Mouse (Mus musculus): Measurements from ENCODE around the gene Scaf4.
"Not testable (repeated sequence)": the region's sequence is repeated elsewhere in the genome, so short reads cannot be mapped to it uniquely, and the experiment has no call there.

Gene Scaf4

DNA sequence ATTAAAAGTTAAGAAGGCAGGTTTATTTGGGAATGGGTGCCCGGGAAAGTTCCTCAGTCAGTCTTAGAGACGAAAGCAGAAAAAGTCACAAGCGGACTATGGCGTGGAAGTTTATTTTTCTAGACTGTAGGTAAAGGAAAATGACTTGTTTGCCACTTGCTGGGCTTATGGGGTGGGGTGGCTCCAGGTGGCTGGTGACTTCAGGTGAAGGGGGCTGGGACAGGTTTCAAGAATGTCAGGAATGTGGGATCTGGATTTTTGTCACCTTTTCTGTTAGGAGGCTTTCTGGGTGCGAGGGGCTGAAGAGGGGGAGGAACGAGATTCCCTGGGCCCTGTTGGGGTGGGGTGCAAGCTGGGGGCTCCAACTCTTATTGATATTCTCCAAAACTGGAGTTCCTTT, 7.4 kb upstream of the Scaf4 start:
- DNase-seq (ENCODE audit: low spot score in 2 of 2), result no peak

DNA sequence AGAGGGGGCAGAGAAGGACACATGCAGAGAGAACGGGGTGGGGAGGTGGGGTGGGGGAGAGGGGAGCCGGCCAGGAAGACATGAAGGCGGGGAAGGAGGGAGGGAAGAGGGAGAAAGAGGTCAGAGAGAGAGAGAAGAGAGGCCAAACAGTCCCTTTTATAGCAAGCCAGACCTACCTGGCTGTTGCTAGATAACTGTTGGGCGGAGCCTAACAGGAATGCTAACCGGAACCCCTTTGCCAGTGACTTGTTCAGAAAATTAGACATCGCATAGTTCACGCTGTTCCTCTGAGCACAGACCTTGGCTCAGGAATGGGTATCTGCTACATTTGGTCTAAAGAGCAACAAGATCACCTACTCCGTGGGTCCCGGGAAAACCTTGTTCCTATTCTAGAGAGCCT, 6.7 kb upstream of the Scaf4 start:
- no peak for DNase-seq (ENCODE audit: low spot score in 2 of 2)

DNA sequence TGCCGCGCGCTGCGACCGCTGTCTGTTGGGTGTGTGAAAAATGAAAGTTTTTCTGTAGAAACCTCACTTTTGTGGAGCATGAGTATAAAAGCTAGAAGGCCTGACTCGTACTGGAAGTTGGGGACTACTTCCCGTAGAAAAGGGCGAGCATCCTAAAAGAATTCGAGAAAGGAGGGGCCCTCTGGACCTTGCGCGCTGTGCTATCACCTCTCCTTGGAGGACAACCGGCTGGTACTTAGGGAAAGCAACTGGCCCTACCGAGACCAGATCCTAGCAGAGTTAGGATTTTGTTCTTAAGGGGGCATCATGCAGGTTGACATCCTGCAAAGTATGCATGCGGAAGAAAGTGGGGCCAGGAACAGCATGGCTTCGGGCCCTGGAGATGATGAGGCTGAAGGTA, 613 bp upstream of the Scaf4 start:
- no peak for DNase-seq (ENCODE audit: low spot score in 2 of 2)

DNA sequence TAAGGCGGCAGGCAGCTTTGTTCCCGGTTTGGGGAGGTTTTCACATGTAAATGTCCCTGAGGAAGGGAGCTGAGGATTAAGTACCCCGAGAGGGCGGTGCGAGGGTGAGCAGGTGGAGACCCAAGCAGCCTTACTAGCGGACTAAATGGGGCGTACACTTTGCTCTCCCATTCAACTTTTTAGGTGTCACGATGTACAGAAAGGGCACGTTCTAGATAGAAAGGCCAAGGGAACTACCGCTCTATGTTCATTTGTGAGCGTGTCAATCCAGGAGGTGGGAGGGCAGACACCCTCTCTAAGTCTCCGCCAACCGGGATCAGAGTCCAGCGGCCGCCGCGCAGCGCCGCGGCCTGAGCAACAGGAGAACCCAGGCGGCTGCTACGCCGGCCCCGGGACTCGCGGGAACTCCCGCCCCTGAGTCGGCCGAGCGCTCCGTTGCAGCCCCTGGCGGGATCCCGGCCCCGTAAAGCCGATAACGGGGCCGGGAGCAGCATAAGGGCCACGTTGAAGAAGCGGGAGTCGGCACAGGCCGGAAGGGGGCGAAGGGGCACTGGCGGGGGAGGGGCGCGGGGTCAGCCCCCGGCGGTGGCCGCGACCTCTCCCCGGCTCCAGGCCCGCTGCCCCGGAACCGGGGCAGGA, 918 bp downstream of the Scaf4 start:
- DNase-seq (ENCODE audit: low spot score in 2 of 2), result peak in 1 of 2 experiments; percentile 23

DNA sequence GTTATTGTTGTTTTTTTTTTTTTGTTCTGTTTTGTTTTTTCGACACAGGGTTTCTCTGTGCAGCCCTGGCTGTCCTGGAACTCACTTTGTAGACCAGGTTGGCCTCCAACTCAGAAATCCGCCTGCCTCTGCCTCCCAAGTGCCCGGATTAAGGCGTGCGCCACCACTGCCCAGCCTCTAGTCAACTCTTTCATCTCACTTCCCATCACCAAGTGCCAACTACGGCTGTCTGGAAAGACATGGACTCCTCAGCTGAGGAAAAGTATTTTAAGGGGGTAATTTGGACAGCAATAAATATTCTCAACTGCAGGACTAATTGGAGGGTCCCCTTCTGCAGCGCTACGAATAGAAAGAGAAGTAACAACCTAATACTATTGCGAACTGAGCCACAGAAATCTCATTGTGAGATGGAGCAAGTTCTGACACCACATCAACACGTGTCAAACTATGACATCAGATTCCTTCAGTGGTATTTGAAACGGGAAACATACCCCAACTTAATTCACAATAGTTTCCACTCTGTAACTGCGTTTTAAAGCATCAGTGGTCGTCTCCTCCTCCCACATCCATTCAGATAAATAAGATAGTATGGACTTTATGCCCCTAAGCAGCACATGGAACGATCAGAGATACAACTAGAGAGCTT, 1.6 kb downstream of the Scaf4 start:
- DNase-seq (ENCODE audit: low spot score in 2 of 2), result no peak

DNA sequence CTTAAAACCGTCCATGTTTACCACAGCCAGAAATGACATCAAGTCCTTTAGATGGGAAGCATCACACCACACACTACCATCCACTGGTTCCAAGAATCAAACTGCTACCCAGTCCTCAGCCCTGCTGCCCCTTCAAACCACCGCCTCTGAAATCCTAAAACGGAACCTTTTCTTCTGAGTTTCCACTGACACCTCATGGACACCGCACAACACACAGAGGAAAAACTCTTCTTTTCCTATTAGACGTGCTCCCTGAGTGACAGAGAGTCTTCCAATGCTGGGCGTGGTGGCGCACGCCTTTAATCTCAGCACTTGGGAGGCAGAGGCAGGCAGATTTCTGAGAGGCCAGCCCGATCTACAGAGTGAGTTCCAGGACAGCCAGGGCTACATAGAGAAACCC, 2.9 kb downstream of the Scaf4 start:
- DNase-seq (ENCODE audit: low spot score in 2 of 2), result no peak

DNA sequence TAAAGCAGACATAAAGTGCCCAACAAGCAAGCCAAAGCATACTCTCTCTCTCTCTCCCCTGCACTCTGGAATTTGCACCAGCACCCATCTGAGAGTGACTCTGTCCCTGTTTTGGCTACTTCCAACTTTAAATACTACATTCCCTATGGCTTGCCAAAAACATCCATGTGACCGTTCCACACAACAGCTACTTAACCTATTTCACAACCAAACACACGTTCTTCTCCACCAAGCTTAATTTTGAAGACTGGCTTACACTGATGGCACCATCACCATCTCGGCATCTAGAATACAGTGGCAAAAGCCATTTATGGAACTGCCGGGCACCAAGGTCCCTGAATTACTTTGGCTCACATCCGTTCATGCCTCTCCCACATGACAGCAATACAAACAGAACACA, 3.3 kb downstream of the Scaf4 start:
- no peak for DNase-seq (ENCODE audit: low spot score in 2 of 2)

DNA sequence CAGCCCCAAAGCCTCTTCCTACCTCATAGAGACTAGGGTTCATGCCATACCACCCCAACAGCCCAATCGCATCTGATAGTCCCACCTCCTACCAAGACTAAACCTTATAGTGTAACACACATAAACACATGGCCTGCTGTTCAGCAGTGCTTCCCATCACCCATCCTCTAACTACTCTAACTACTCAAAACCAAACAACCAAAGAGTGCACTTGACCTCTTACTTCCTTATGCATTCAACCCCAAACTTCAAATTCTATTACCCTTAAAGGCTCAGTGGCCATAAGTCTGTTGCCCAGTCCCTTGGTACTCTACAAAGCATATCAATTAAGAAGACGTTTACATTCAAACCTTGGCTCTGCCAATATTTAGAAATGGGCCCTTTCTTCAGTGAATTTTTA, 3.8 kb downstream of the Scaf4 start:
- DNase-seq (ENCODE audit: low spot score in 2 of 2), result no peak

DNA sequence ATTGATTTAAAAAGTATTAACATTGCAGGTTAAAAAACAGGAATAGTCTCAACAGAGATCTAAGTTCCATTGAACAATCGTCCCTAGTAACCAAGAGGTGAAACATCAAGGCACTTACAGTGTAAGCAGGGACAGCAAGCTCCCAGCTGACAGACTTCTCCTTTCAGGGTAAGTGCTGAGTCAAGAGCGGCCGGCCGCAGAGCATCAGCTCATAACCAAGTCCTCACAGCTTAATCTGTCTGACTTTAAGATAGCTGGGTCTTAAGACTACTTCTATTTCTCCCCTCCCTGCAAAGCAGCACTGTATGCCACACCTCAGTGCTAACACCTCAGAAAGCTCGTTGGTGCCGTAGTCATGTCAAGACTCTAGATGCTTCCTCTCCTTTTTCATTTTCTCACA, 5.2 kb downstream of the Scaf4 start:
- DNase-seq (ENCODE audit: low spot score in 2 of 2), result no peak

DNA sequence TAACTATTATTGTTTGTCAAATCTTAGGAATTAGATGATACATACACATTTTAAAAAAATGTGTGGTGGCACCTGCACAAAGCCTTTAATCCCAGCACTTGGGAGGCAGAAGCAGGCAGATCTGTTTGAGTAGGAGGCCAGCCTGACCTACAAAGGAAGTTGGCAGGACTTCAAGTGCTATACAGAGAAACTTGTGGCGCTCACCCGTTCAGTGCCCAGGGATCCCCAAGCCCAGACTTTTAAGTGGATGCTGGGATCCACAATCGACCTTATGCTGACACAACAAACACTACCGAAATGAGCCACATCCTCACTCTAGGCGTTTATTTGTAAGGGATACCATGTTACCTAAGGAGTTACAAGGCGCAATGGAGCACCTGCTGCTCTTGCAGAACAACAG, 8.8 kb downstream of the Scaf4 start:
- DNase-seq (ENCODE audit: low spot score in 2 of 2), result no peak

DNA sequence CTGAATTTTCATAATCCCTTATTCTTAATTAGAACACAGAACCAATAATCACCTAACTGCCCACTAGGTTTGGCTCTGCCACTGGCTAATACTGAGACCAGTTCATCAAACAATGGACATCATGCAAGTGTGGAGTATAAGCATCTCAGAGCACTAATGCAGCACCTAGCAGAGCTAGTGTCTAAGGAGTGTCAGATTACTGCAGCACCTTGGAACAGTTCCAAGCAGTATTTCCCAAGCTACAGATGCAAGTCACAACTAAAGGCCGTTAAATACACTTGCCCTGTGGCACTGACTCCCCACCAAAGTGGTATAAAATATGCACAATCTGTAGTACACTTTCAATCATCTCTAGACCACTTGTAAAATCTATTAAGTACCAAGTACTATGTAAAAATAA, 17.7 kb downstream of the Scaf4 start:
- DNase-seq (ENCODE audit: low spot score in 2 of 2), result no peak

DNA sequence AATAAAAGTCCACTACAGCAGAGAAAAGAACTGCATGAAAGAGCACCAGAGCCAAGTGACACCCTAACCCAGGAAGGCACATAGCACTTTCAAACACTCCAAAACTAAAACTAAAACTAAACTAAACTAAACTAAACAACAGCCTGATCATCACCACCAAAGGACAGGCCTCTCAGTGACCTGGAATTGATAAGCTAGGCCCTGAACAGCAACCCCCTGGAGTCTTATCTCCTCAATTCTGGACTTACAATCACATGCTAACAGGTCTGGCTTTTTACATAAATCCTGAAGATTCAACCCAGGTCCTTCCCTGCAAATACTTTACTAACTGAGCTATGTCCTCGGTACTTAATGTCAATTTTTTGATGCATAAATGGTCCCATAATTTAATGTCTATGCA, 19.2 kb downstream of the Scaf4 start:
- no peak for DNase-seq (ENCODE audit: low spot score in 2 of 2)

DNA sequence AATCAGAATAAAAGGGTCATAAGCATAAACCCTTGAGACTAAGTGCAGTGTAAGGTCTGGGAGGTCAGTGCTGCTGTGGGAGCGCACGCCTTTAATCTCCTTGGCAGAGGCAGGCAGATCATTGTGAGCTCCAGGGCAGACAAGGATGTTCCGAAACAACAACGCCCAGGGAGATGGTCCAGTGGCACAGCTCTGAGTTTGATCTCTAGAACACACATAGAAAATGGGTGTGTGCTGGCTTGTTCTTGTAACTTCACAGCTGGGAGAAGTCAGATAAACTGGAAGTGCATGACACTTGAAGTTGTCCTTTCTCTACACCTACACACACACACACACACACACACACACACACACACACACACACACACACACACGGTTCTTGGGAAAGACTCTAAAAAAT, 20.3 kb downstream of the Scaf4 start:
- DNase-seq (ENCODE audit: low spot score in 2 of 2), result no peak

DNA sequence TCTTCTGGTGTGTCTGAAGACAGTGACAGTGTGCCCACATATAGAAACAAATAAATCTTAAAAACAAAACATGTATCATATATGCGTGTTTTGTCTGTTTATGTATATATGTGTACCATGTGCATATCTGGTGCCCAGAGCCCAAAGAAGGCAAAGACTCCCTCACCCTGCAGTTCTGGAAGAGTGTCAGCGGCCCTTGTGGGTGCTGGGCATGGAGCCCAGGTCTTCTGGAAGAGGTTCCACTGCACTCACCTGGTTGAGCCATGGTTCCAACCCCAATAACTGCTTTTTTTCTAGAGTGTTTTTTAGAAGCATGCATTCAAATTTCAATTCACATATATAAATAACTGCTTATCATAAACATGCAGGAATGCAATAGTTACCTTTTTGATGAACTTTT, 22.5 kb downstream of the Scaf4 start:
- no peak for DNase-seq (ENCODE audit: low spot score in 2 of 2)

DNA sequence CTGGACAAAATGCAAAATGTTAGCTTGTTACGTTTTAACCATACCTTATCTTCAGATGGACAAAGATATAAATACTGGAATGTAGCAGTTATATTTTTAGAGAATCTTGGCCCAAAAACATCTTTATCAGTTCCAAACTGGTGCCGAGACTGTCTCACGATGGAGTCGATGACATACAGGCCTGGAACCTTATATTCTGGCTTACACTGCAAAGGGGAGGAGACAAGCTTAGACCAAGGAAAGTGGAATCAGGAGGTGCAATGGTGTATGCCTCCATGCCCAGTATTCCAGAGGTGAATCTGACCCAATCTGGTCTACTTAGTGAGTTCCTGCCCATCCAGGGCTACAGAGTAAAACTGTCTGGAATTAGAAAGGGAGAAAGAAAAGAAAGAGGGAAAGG, 24.2 kb downstream of the Scaf4 start:
- DNase-seq (ENCODE audit: low spot score in 2 of 2), result no peak

DNA sequence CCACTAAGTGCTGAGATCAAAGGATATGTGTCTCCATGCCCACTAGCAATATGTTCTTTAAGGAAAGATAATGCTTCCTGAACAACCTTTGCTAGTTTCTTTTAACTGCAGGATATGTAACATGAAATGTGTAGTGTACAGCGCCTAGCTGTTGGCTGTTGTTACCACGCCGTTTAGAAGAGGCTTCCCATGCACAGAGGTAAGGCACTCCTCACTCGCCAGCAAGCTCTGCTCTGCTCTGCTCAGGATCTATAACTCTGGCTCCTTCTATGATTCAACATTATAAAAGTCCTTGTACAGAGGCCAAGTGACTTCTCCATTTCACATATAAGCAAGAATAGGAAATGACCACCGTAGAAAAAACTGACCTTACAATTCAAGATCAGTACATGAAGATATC, 24.7 kb downstream of the Scaf4 start:
- no peak for DNase-seq (ENCODE audit: low spot score in 2 of 2)

DNA sequence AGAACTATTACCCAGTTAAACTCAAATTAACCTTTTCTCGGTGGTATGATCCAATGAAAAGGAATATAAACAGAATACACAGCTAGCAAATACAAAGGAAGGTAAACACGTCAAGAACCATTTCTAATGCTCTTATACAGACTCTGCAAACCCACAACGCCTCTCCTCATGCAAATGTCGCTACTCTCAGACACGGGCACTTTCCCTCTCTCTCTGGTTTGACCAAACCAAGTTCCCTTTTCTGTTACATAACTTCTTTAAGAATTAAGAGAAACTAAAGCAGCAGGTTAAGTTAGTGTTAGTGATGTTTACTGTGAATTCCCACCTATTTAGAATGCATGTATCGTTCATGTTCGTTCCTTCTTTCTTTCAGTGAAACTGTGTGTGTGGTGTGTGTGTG, 25.4 kb downstream of the Scaf4 start:
- DNase-seq (ENCODE audit: low spot score in 2 of 2), result no peak

DNA sequence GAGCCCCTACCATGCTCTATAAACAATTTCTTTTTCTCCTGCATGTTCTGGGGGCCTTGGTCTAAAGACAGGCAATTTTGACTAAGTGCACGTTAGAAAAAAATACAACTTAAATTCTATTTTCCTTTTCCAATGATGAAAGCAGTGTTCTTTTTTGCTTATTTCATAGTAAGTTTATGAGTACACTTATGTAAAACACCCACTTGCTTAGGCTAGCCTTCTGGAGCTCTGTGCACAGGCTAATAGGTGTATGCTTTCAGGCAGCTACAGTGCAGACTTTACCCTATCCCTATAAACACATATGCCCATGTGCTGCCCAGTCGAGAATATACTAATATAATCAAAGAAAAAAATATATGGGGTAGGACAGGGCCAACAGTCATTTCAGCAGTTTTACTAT, 31.8 kb downstream of the Scaf4 start:
- no peak for DNase-seq (ENCODE audit: low spot score in 2 of 2)

DNA sequence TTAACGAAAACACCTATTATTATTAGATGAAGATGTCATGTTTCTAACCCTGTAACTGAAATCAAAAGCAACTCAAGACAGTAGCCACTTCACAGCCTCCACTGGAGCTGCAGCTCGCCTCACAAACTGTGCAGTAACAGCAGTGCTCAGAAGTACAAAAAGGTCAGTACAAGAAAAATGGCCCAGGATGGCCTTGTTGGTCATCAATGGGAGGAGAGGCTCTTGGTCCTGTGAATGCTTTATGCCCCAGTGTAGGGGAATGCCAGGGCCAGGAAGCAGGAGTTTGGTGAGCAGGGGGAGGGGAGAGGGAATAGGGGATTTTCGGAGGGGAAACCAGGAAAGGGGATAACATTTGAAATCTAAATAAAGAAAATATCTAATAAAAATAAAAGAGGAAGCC, 33.0 kb downstream of the Scaf4 start:
- DNase-seq (ENCODE audit: low spot score in 2 of 2), result not testable (repeated sequence)

DNA sequence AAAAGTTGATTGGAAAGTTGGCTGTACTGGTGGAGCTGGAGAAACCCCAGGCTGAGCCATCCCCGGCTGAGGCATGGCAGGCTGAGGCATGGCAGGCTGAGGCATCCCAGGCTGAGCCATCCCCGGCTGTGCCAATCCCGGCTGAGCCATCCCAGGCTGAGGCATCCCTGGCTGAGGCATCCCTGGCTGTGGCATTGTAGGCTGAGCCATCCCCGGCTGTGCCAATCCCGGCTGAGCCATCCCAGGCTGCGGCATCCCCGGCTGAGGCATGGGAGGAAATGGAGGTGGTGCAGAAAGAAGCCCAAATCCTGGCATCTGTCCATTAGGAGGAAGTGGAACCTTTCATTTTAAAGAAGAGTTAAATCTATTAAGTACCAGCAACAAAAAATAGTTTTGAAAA, 34.2 kb downstream of the Scaf4 start:
- no peak for DNase-seq (ENCODE audit: low spot score in 2 of 2)

DNA sequence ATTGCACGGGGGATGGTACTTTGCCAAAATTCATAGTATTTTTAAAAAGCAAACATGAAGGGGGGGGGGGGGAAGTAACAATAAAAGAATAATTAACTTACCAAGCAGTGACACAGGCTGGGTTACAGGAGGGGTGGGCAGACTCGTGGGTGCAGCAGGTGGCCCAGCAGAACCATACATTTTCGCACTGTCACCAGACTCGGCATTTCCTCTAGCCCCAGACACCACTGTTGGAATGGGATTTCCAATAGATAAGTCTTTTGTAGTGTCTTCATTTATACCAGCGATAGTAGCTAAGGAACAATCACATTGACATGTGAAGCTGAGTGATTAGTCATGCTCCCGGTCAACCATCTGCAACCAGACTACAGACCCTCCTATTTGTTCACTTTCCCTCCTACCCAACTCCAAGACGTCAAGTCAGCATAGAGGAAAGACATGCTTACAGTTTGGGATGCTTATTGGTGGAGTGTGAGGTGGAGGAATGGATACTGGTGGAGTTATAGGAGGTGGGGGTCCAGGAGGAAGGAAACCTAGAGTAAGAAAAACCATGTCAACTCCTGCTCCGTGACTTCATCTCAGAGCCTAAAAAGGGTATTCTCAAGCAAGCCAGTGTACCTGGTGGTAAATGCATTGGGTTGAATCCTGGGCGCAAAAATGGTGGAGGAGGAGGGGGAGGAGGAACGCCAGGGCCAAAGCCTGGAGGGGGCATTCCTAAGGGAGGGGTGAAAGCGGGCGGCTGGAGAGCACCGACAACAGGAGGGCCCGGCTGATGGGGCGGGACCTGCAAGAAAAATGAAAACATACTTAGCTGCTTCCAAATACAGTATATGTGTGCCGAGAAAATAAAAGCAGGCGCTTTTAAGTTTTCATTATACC, 41.6 kb downstream of the Scaf4 start:
- no peak for DNase-seq (ENCODE audit: low spot score in 2 of 2)

DNA sequence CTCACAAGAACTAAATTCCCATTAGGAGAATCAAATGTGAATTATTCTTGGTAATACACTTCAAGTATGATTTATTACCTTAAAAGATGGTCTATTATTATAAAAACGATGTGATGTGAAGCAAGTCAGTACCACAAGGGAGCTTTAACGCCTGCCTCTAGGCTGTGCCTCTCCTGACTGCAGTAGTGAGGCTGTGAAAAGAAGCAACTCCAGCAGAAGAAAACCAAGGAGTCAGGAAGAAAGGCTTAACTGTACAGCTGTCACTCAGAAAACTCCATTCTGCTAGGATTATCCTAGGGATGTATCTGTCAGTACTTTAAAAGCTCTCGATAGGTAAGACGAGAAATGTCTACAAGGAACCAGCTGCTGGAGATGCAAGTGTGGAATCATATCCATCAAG, 42.4 kb downstream of the Scaf4 start:
- no peak for DNase-seq (ENCODE audit: low spot score in 2 of 2)

DNA sequence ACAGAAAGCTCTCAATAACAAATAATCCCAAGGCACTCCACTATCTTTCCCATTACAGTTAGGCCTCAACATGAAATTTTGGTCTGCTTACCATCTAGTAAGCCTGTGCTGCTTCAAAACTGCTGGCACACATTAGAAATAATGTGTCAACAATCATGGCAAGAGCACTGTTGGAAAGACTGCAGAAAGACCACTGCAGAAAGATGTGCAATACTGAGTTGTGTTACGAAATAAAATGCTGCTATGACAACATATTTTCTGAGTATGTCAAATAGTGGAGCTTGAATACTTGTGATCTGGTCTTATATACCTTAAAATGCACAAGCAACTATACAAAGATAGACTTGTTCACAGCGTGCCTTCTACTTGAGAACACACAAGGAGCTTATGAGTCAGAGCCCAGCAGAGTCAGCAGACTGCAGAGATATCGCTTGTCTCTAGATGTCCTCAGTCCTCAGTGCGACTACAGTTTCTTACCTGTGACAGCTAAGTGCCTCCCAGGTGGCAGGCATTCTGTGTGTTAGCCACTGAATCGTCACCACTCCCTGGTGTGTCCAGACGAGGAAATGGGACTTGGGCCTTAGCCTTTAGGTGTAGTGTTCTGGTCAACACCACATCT, 45.1 kb downstream of the Scaf4 start:
- no peak for DNase-seq (ENCODE audit: low spot score in 2 of 2)
